Mouse (Mus musculus) kidney, adult 2 months (tissue): ENCODE data around the gene Ccdc127. TPM values are rescaled to one million over a fixed set of nuclear protein-coding genes. Genes with fewer than 3 reads are reported as not detected.

Source experiments
- DNase-seq: peaks from one replicate; pipeline ENCODE4 v3.0.0; 2021
- H3K27ac ChIP-seq: fragments of 200-500 bp; 2 replicates; pipeline ENCODE4 v1.5.1; 2012; ENCODE audit warnings: low read depth, low read length, control low read depth, inconsistent platforms; ENCODE audit not compliant: insufficient read depth
- H3K27me3 ChIP-seq: fragments of 200-500 bp; replicated peaks from 2 replicates; pipeline ENCODE4 v1.6.1; 2012; ENCODE audit warnings: mild to moderate bottlenecking, moderate library complexity, low read length, inconsistent platforms; ENCODE audit not compliant: control insufficient read depth, insufficient read depth
- H3K36me3 ChIP-seq: fragments of 200-500 bp; 2 replicates; pipeline ENCODE4 v1.6.1; 2012; ENCODE audit warnings: mild to moderate bottlenecking, moderate library complexity, low read length, inconsistent platforms; ENCODE audit not compliant: control insufficient read depth, insufficient read depth
- H3K4me1 ChIP-seq: fragments of 200-500 bp; 2 replicates; pipeline ENCODE4 v1.6.1; 2011; ENCODE audit warnings: low read length; ENCODE audit not compliant: control insufficient read depth, insufficient read depth
- H3K4me3 ChIP-seq: fragments of 200-500 bp; 2 replicates; pipeline ENCODE4 v1.5.1; 2011; ENCODE audit warnings: mild to moderate bottlenecking, low read depth, low read length, control low read depth; ENCODE audit not compliant: insufficient read depth
- CTCF ChIP-seq: fragments of 200-500 bp; conservative IDR thresholded peaks from 2 replicates; pipeline ENCODE4 v1.5.1; 2011; ENCODE audit warnings: low read depth, mild to moderate bottlenecking, control low read depth, low read length, moderate library complexity, mixed read lengths; ENCODE audit not compliant: insufficient read depth, insufficient read length
- POLR2A ChIP-seq: fragments of 200-500 bp; IDR thresholded peaks from one replicate; pipeline ENCODE4 v1.6.1; 2011; ENCODE audit warnings: low read depth, low read length, control low read depth
- WGBS: fragments of 180-500 bp; shearing (Covaris S2); methylation state at CpG from one replicate; pipeline ENCODE4 v1.1.7; 2018; 5-methylcytosine and 5-hydroxymethylcytosine counted together
- polyA plus RNA-seq: library from polyadenylated mRNA; depleted of rRNA; stranded (reverse); fragments of >200 nt; gene quantifications from 2 replicates; pipeline ENCODE4 v1.2.3, GENCODE M21; 2012

Ccdc127 gene
- polyA plus RNA-seq, 1 experiment, result 4.5 TPM

GRCm38 (mm10) chr13:74356491-74356890 lies 6.4 kb downstream of the Ccdc127 start:
- TF ChIP-seq POLR2A (no peak), CTCF (no peak)
- 96% methylated on average over 13 of the region's 13 CpGs for WGBS
- Histone ChIP-seq H3K4me3 (no peak overlapping the region), H3K27me3 (no peaks in the 10 kb centered on the region), H3K4me1 (no peaks in the 10 kb centered on the region), H3K36me3 (no peaks in the 10 kb centered on the region; the same call in 1 of the 2 replicates), H3K27ac (no peak overlapping the region)
- DNase-seq, result no peak

GRCm38 (mm10) chr13:74362218-74362617 lies 12.1 kb downstream of the Ccdc127 start:
- 74% methylated on average over 2 of the region's 2 CpGs for WGBS
- Histone ChIP-seq H3K36me3 (no peaks in the 10 kb centered on the region), H3K27me3 (no peaks in the 10 kb centered on the region), H3K27ac (no peak overlapping the region), H3K4me1 (peaks cover 7% of the 10 kb centered on the region; the same call in 1 of the 2 replicates), H3K4me3 (no peak overlapping the region)
- no peak for DNase-seq
- TF ChIP-seq POLR2A, result no peak
- TF ChIP-seq CTCF, result no peak

- peaks cover 7% of the 10 kb centered on the region; the same call in 1 of the 2 replicates for H3K4me1 ChIP-seq
- H3K27me3 ChIP-seq, result no peaks in the 10 kb centered on the region
- H3K4me3 ChIP-seq, result peak overlapping the region; percentile 14
- H3K27ac ChIP-seq, result peak overlapping the region; percentile 63
- no peak for TF ChIP-seq CTCF
- no peak for TF ChIP-seq POLR2A
- 59% methylated on average over 13 of the region's 13 CpGs for WGBS
- DNase-seq, result peak; percentile 44
- no peaks in the 10 kb centered on the region for H3K36me3 ChIP-seq
Observed at GRCm38 (mm10) chr13:74363176-74363858, 13.2 kb downstream of the Ccdc127 start.

GRCm38 (mm10) chr13:74363859-74364235 lies 13.7 kb downstream of the Ccdc127 start, which contains the start of gene Lrrc14b:
Gene Lrrc14b, minus strand, starts transcription at chr13:74364005.
- 19% methylated on average over 8 of the region's 8 CpGs for WGBS
- TF ChIP-seq CTCF (0 out of 2 replicates have a peak, but pooled peaks have one; percentile 6), POLR2A (no peak)
- Histone ChIP-seq H3K4me1 (peaks cover 7% of the 10 kb centered on the region; the same call in 1 of the 2 replicates), H3K27me3 (no peaks in the 10 kb centered on the region), H3K27ac (peak within 1 kb of the TSS; percentile 63), H3K4me3 (peak within 1 kb of the TSS; percentile 14), H3K36me3 (no peaks in the 10 kb centered on the region)
- DNase-seq, result peak; percentile 71

GRCm38 (mm10) chr13:74381533-74382276 lies 31.6 kb downstream of the Ccdc127 start:
- no peak for DNase-seq
- no peaks in the 10 kb centered on the region for H3K27me3 ChIP-seq
- TF ChIP-seq CTCF (no peak), POLR2A (no peak)
- H3K4me3 ChIP-seq, result no peak overlapping the region
- 48% methylated on average over 10 of the region's 10 CpGs for WGBS
- no peaks in the 10 kb centered on the region for H3K36me3 ChIP-seq
- no peaks in the 10 kb centered on the region for H3K4me1 ChIP-seq
- H3K27ac ChIP-seq, result no peak overlapping the region

GRCm38 (mm10) chr13:74382289-74382688 lies 32.2 kb downstream of the Ccdc127 start:
- H3K36me3 ChIP-seq, result no peaks in the 10 kb centered on the region
- H3K4me3 ChIP-seq, result no peak overlapping the region
- no peak overlapping the region for H3K27ac ChIP-seq
- H3K27me3 ChIP-seq, result no peaks in the 10 kb centered on the region
- H3K4me1 ChIP-seq, result no peaks in the 10 kb centered on the region
- TF ChIP-seq CTCF (no peak), POLR2A (no peak)
- 33% methylated on average over 3 of the region's 3 CpGs for WGBS
- no peak for DNase-seq

GRCm38 (mm10) chr13:74389730-74390129 lies 39.6 kb downstream of the Ccdc127 start:
- no peak overlapping the region for H3K4me3 ChIP-seq
- TF ChIP-seq POLR2A (no peak), CTCF (no peak)
- H3K27me3 ChIP-seq, result no peaks in the 10 kb centered on the region
- WGBS, result 56% methylated on average over 6 of the region's 6 CpGs
- H3K36me3 ChIP-seq, result no peaks in the 10 kb centered on the region
- no peak overlapping the region for H3K27ac ChIP-seq
- no peak for DNase-seq
- no peaks in the 10 kb centered on the region for H3K4me1 ChIP-seq
